In genomic region chr17:36942791-36943471, GRCm38 (mm10) we compare ENCODE assay signal across 8 mouse cellular contexts. TPM values are rescaled to one million over a fixed set of nuclear protein-coding genes. Genes with fewer than 3 reads are reported as not detected.
DNase-seq lines count a peak whose midpoint lies in the region; ATAC-seq and TF ChIP-seq lines count a peak whose summit lies in the region.

Gene Rnf39 (plus strand): TSS chr17:36942918.

- H3K4me3 ChIP-seq in forebrain, postnatal 0 days (ENCODE audit: low read depth, low read length): peak within 1 kb of the TSS; percentile 36
- peak within 1 kb of the TSS; percentile 50 for H3K4me3 ChIP-seq in stomach, postnatal 0 days (ENCODE audit: low read depth, low read length)

- H3K27me3 ChIP-seq in forebrain, postnatal 0 days (ENCODE audit: insufficient read depth, low read length): peaks cover 13% of the 10 kb centered on the region
- no peaks in the 10 kb centered on the region; the same call in 1 of the 2 replicates for H3K27me3 ChIP-seq in stomach, postnatal 0 days (ENCODE audit: control insufficient read depth, insufficient read depth, low read length)

- DNase-seq in heart, adult 11 months: peak; percentile 95
- no peak for DNase-seq in heart, adult 9 months (ENCODE audit: low spot score in 2 of 2)
- DNase-seq in brain, adult 2 months (ENCODE audit: low read depth, low spot score): peak; percentile 55
- no peak for DNase-seq in forebrain, postnatal 0 days
- DNase-seq in large intestine, adult 2 months (ENCODE audit: low read depth, low spot score): peak; percentile 77
- DNase-seq in stomach, postnatal 0 days (ENCODE audit: low spot score): peak; percentile 57
- DNase-seq in adrenal gland, postnatal 4 days (ENCODE audit: low spot score in 2 of 2): no peak

- no peak for ATAC-seq in forebrain, postnatal 0 days
- ATAC-seq in megakaryocyte progenitor cell, adult 5-6 weeks (replicated peaks; ENCODE audit: poor library complexity): peak; percentile 27
- peak; percentile 75 for ATAC-seq in stomach, postnatal 0 days (ENCODE audit: low FRiP score, low TSS enrichment)

- no peak for TF ChIP-seq CTCF in forebrain, postnatal 0 days (IDR thresholded peaks at IDR 0.05; ENCODE audit: low read depth)
- TF ChIP-seq CTCF in stomach, postnatal 0 days (IDR thresholded peaks at IDR 0.05; ENCODE audit: low read depth): no peak

- TF ChIP-seq EP300 in stomach, postnatal 0 days (optimal IDR thresholded peaks at IDR 0.05): no peak

- H3K36me3 ChIP-seq in forebrain, postnatal 0 days (ENCODE audit: insufficient read depth): no peaks in the 10 kb centered on the region
- H3K36me3 ChIP-seq in stomach, postnatal 0 days (ENCODE audit: control insufficient read depth, insufficient read depth, low read length): no peaks in the 10 kb centered on the region

- H3K9me3 ChIP-seq in forebrain, postnatal 0 days (ENCODE audit: low read length): no peaks in the 10 kb centered on the region
- H3K9me3 ChIP-seq in stomach, postnatal 0 days (ENCODE audit: control insufficient read depth, low read length): no peaks in the 10 kb centered on the region

- no peaks in the 10 kb centered on the region; the same call in 1 of the 2 replicates for H3K4me1 ChIP-seq in forebrain, postnatal 0 days (ENCODE audit: insufficient read depth)
- no peaks in the 10 kb centered on the region for H3K4me1 ChIP-seq in stomach, postnatal 0 days (replicated peaks; ENCODE audit: control insufficient read depth, insufficient read depth)

- no peak within 1 kb of the TSS for H3K27ac ChIP-seq in forebrain, postnatal 0 days (ENCODE audit: low read depth, low read length)
- H3K27ac ChIP-seq in stomach, postnatal 0 days (replicated peaks): peak within 1 kb of the TSS; percentile 67

- H3K9ac ChIP-seq in forebrain, postnatal 0 days: peak within 1 kb of the TSS; percentile 45
- H3K9ac ChIP-seq in stomach, postnatal 0 days (ENCODE audit: low read length): peak within 1 kb of the TSS; percentile 69

- H3K4me2 ChIP-seq in forebrain, postnatal 0 days (ENCODE audit: low read depth): peak within 1 kb of the TSS; percentile 61
- H3K4me2 ChIP-seq in stomach, postnatal 0 days (replicated peaks; ENCODE audit: low read depth): peak within 1 kb of the TSS; percentile 73

- WGBS in forebrain, postnatal 0 days: 4% methylated on average over 58 of the region's 59 CpGs
- 2% methylated on average over 59 of the region's 59 CpGs for WGBS in large intestine, adult 2 months
- 2% methylated on average over 56 of the region's 59 CpGs for WGBS in stomach, postnatal 0 days

RNA-seq across cellular contexts. Expression of gene Rnf39, which starts in this region (rescaled TPM):
- total RNA-seq in forebrain, postnatal 0 days (2014; rRNA removed): 1.8 and 2.5 TPM in 2 replicates
- polyA plus RNA-seq in forebrain, postnatal 0 days (2015; fragmentation: Nextera tagmentation; extraction: Ambion mirVana): 1.1 and 2.4 TPM in 2 replicates
- 4.7 and 4.8 TPM in 2 replicates for polyA plus RNA-seq in large intestine, adult 2 months (2012; rRNA removed)
- not detected in 2 replicates for total RNA-seq in megakaryocyte progenitor cell, adult 5-6 weeks (2015)
- total RNA-seq in megakaryocyte progenitor cell, adult 5-6 weeks (2017): not detected in 2 replicates
- 48.9 and 53.1 TPM in 2 replicates for polyA plus RNA-seq in stomach, postnatal 0 days (2015; fragmentation: Nextera tagmentation; extraction: Ambion mirVana)
- total RNA-seq in adrenal gland, postnatal 4 days (2021): 1 to 10 TPM in 1 of 2 experiments, under 1 TPM in 1; 0.31 to 1.1 TPM

Comparison
In these comparisons a context has a peak if more than half of its experiments do, and no peak if none do; other contexts are left out.
1. DNase-seq: peak in heart, adult 11 months (single experiment), brain, adult 2 months (single experiment), large intestine, adult 2 months (single experiment) and stomach, postnatal 0 days (single experiment); none in heart, adult 9 months (0 of 2), forebrain, postnatal 0 days (single experiment) and adrenal gland, postnatal 4 days (0 of 2).
2. Peak in ATAC-seq in megakaryocyte progenitor cell, adult 5-6 weeks; RNA of the gene not detected or under 1 TPM.